Mouse (Mus musculus) adrenal gland (tissue): ENCODE measurements at regions not wholly inside any gene's neighbourhood (a gene's known extent, or its start where the extent isn't known, plus 50 kb on each side); places are given as distances from the start of the nearest gene placed in this dataset.

Experiments
- intact Hi-C: fragments of 180-260 bp; cut with DNase I; formaldehyde crosslinking; loops from one replicate; pipeline ENCODE4 v1.15.1; 2025

DNA sequence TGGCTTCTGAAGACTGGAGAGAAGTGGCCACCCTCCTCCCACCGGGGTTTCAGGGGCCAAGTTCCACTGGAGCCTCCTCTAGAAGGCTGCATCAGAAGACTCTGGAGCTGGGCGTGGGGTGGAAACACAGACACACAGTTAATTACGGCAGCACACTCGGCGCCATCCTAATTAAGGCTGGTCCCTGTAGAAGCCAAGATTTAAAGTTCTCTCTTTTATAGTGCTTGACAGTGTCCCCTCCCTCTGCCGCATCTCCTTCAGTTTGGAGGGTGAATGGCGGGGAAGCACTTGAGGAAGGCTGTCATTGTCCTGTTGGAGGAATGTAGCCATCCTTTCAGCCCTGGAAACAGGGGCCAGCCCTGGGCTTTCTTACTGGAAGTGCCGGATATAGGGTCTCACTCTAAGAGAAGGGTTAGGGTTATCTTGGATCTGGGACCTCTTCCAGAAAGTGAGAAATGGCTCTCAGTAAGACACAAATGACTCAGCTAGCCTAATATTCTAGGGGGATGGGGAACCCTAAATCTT, 50.2 kb upstream of the Nkd1 start:
- intact Hi-C loops: no loop called here
